Mouse (Mus musculus) MEL (cell line): ENCODE data around the gene Mrpl27. TPM values are rescaled to one million over a fixed set of nuclear protein-coding genes. Genes with fewer than 3 reads are reported as not detected.
"Not testable (repeated sequence)": the region's sequence is repeated elsewhere in the genome, so short reads cannot be mapped to it uniquely, and the experiment has no call there.

Experiments used
- DNase-seq: peaks from one replicate; pipeline ENCODE4 v3.0.0; 2011; ENCODE audit warnings: low read depth, low spot score
- H3K27ac ChIP-seq: 2 replicates; pipeline ENCODE4 v1.5.1; 2012; ENCODE audit warnings: low read depth, mild to moderate bottlenecking, control low read depth, low read length, moderate library complexity; ENCODE audit not compliant: control insufficient read depth
- H3K27me3 ChIP-seq, 2 experiments: fragments of 150-350 bp in 1 of 2; sonication (generic) in 1 of 2; 2 replicates each; pipeline ENCODE4 v1.6.1; 2012; ENCODE audit warnings: low read length in 2 of 2, mild to moderate bottlenecking in 2 of 2, improper control_type of control experiment in 1 of 2, moderate library complexity in 1 of 2; ENCODE audit not compliant: insufficient read depth in 2 of 2, control insufficient read depth in 1 of 2
- H3K36me3 ChIP-seq, 2 experiments: 2 replicates each; pipeline ENCODE4 v1.6.1; 2012 to 2014; ENCODE audit warnings: low read length in 2 of 2, improper control_type of control experiment in 1 of 2, inconsistent platforms in 1 of 2, mild to moderate bottlenecking in 1 of 2; ENCODE audit not compliant: insufficient read depth in 2 of 2, control insufficient read depth in 1 of 2
- H3K4me1 ChIP-seq, 2 experiments: fragments of 150-350 bp in 1 of 2; sonication (generic) in 1 of 2; 2 replicates each; pipeline ENCODE4 v1.6.1; 2012; ENCODE audit warnings: low read length in 2 of 2, improper control_type of control experiment in 1 of 2, mild to moderate bottlenecking in 1 of 2; ENCODE audit not compliant: insufficient read depth in 2 of 2, control insufficient read depth in 1 of 2
- H3K4me3 ChIP-seq, 2 experiments: fragments of 150-350 bp in 1 of 2; sonication (generic) in 1 of 2; 2 replicates each; pipeline ENCODE4 v1.5.1; 2012; ENCODE audit warnings: low read depth in 2 of 2, low read length in 2 of 2, mild to moderate bottlenecking in 2 of 2, moderate library complexity in 2 of 2, control low read depth in 1 of 2, improper control_type of control experiment in 1 of 2; ENCODE audit not compliant: control insufficient read depth in 1 of 2, insufficient read depth in 1 of 2
- H3K79me2 ChIP-seq: 2 replicates; pipeline ENCODE4 v1.6.1; 2012; ENCODE audit warnings: mild to moderate bottlenecking, low read length, moderate library complexity; ENCODE audit not compliant: control insufficient read depth, poor library complexity, insufficient read depth
- H3K9ac ChIP-seq: 2 replicates; pipeline ENCODE4 v1.6.1; 2012; ENCODE audit warnings: low read depth, mild to moderate bottlenecking, control low read depth, low read length, moderate library complexity; ENCODE audit not compliant: control insufficient read depth, poor library complexity, severe bottlenecking
- H3K9me3 ChIP-seq: fragments of 150-350 bp; sonication (generic); replicated peaks from 2 replicates; pipeline ENCODE4 v1.6.1; 2012; ENCODE audit warnings: mild to moderate bottlenecking, low read length, improper control_type of control experiment, moderate library complexity; ENCODE audit not compliant: insufficient read depth
- E2F4 ChIP-seq: IDR thresholded peaks from 2 replicates; pipeline ENCODE4 v1.6.1; 2011; ENCODE audit warnings: low read depth, low read length, improper control_type of control experiment, borderline replicate concordance
- ELF1 ChIP-seq: IDR thresholded peaks from 2 replicates; pipeline ENCODE4 v1.6.1; 2014; ENCODE audit warnings: low read depth, mild to moderate bottlenecking, inconsistent platforms, low read length, improper control_type of control experiment, moderate library complexity
- HCFC1 ChIP-seq: IDR thresholded peaks from 2 replicates; pipeline ENCODE4 v1.6.1; 2012; ENCODE audit warnings: low read depth, mild to moderate bottlenecking, inconsistent platforms, low read length, improper control_type of control experiment, moderate library complexity
- KAT2A ChIP-seq: conservative IDR thresholded peaks from 2 replicates; pipeline ENCODE4 v1.6.1; 2012; ENCODE audit warnings: low read depth, low read length, improper control_type of control experiment, inconsistent platforms
- MXI1 ChIP-seq: IDR thresholded peaks from 2 replicates; pipeline ENCODE4 v1.6.1; 2011; ENCODE audit warnings: mild to moderate bottlenecking, low read depth, low read length, improper control_type of control experiment
- MYB ChIP-seq: IDR thresholded peaks from 2 replicates; pipeline ENCODE4 v1.6.1; 2011; ENCODE audit warnings: mild to moderate bottlenecking, low read depth, low read length, improper control_type of control experiment
- MYC ChIP-seq: IDR thresholded peaks from 2 replicates; pipeline ENCODE4 v1.6.1; 2011; ENCODE audit warnings: low read depth, mild to moderate bottlenecking, low read length, improper control_type of control experiment, moderate library complexity
- NELFE ChIP-seq: IDR thresholded peaks from 2 replicates; pipeline ENCODE4 v1.6.1; 2011; ENCODE audit warnings: low read depth, low read length, improper control_type of control experiment
- POLR2A ChIP-seq, 2 experiments: IDR thresholded peaks; 2 replicates each; pipeline ENCODE4 v1.6.1; 2011 to 2012; ENCODE audit warnings: low read length in 2 of 2, mild to moderate bottlenecking in 2 of 2, control low read depth in 1 of 2, improper control_type of control experiment in 1 of 2, low read depth in 1 of 2, moderate library complexity in 1 of 2; ENCODE audit not compliant: control insufficient read depth in 1 of 2, insufficient read depth in 1 of 2, poor library complexity in 1 of 2
- POLR2AphosphoS2 ChIP-seq: IDR thresholded peaks from 2 replicates; pipeline ENCODE4 v1.6.1; 2011; ENCODE audit warnings: low read length, improper control_type of control experiment
- POLR2AphosphoS5 ChIP-seq: IDR thresholded peaks from 2 replicates; pipeline ENCODE4 v1.6.1; 2012; ENCODE audit warnings: low read depth, borderline replicate concordance, mild to moderate bottlenecking, inconsistent platforms, low read length, moderate library complexity, mixed read lengths
- RAD21 ChIP-seq: IDR thresholded peaks from 2 replicates; pipeline ENCODE4 v1.6.1; 2011; ENCODE audit warnings: mild to moderate bottlenecking, low read depth, low read length, improper control_type of control experiment
- SIN3A ChIP-seq: IDR thresholded peaks from 2 replicates; pipeline ENCODE4 v1.6.1; 2012; ENCODE audit warnings: low read length, improper control_type of control experiment, inconsistent platforms
- TAL1 ChIP-seq: IDR thresholded peaks from 2 replicates; pipeline ENCODE4 v1.6.1; 2012; ENCODE audit warnings: mild to moderate bottlenecking, inconsistent platforms, low read length, moderate library complexity, mixed read lengths
- TCF12 ChIP-seq: IDR thresholded peaks from 2 replicates; pipeline ENCODE4 v1.6.1; 2014; ENCODE audit warnings: low read depth, mild to moderate bottlenecking, inconsistent platforms, low read length, improper control_type of control experiment, moderate library complexity
- USF2 ChIP-seq, 2 experiments: IDR thresholded peaks; 2 replicates each; pipeline ENCODE4 v1.6.1; 2011 to 2012; ENCODE audit warnings: improper control_type of control experiment in 2 of 2, low read length in 2 of 2, borderline replicate concordance in 1 of 2, inconsistent platforms in 1 of 2, low read depth in 1 of 2, mild to moderate bottlenecking in 1 of 2; ENCODE audit not compliant: insufficient read depth in 1 of 2
- ZKSCAN1 ChIP-seq: IDR thresholded peaks from 2 replicates; pipeline ENCODE4 v1.6.1; 2012; ENCODE audit warnings: low read depth, mild to moderate bottlenecking, inconsistent platforms, low read length, improper control_type of control experiment, moderate library complexity
- ZMIZ1 ChIP-seq: IDR thresholded peaks from 2 replicates; pipeline ENCODE4 v1.6.1; 2012; ENCODE audit warnings: low read depth, mild to moderate bottlenecking, inconsistent platforms, low read length, improper control_type of control experiment, moderate library complexity
- ZNF384 ChIP-seq: IDR thresholded peaks from 2 replicates; pipeline ENCODE4 v1.6.1; 2012; ENCODE audit warnings: low read depth, mild to moderate bottlenecking, inconsistent platforms, low read length, improper control_type of control experiment
- polyA plus RNA-seq, 2 experiments: library from polyadenylated mRNA; stranded (reverse) in 1 of 2; unstranded in 1 of 2; fragments of >175 nt in 1 of 2; fragments of >200 nt in 1 of 2; gene quantifications; 2 replicates each; pipeline versions ENCODE4 v1.2.1 to v1.2.4; 2012; ENCODE audit warnings: low replicate concordance in 2 of 2, low read depth in 1 of 2; ENCODE audit not compliant: insufficient read length in 2 of 2, insufficient read depth in 1 of 2, missing spikeins in 1 of 2
- total RNA-seq: library from RNA; depleted of rRNA; stranded (reverse); fragments of 300-350 nt; gene quantifications from 2 replicates; pipeline ENCODE4 v1.2.3, GENCODE M21; 2012

The Mrpl27 gene
- total and polyA plus RNA-seq, 3 experiments = 102 to 129 TPM; not detected in 1

DNA sequence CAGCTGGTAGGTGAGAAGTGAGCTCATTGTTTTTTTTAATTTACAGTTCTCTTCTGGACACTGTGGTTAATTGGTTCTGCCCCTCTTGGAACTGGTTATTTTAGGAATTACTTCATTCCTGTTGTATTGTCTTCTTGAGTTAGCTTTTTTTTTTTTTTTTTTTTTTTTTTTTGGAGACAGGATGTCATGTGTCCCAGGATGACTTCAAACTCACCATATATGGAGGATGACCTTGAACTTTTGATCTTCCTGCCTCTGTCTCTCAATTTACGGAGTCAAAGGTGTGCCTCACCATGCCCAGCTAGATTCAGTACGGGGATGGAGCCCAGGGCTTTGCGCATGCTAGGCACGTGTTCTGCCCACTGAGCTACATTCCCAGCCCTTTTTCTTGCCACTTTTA is 28.1 kb downstream of the Mrpl27 start:
- DNase-seq = no peak
- peaks cover 3% of the 10 kb centered on the region; the same call in 1 of the 2 replicates for H3K79me2 ChIP-seq
- H3K27ac ChIP-seq = no peak overlapping the region
- H3K9ac ChIP-seq = no peak overlapping the region
- H3K36me3 ChIP-seq = no peaks in the 10 kb centered on the region; a peak in 1 of 4 replicates
- H3K27me3 ChIP-seq = peaks cover 6 to 12% of the 10 kb centered on the region in 2 experiments
- H3K9me3 ChIP-seq = no peaks in the 10 kb centered on the region
- no peak overlapping the region for H3K4me3 ChIP-seq
- no peaks in the 10 kb centered on the region; a peak in 2 of 4 replicates for H3K4me1 ChIP-seq
- TF ChIP-seq ZNF384 = peak; percentile 40; the same call in 1 of the 2 replicates
- no peak for TF ChIP-seq ZMIZ1

DNA sequence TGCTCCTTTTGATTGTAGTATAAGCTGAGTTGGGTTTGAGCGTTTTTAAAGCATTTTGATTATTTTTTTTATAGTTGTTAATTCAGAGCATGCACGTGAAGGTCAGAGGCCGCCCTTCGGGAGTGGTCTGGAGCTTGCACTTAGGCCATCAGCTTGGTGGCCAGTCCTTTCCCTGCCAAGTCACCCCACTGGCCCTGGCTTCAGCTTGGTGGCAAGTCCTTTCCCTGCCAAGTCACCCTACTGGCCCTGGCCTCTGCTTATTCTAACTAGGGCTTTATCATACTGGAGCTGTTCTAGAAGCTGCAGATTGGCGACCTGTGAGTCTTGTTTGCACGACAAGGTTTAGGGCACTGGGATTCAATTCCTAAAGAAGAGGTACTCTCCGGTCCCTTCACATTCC is 28.9 kb downstream of the Mrpl27 start:
- H3K9me3 ChIP-seq = no peaks in the 10 kb centered on the region
- no peaks in the 10 kb centered on the region; a peak in 1 of 4 replicates for H3K36me3 ChIP-seq
- DNase-seq = no peak
- H3K79me2 ChIP-seq = no peaks in the 10 kb centered on the region; the same call in 1 of the 2 replicates
- no peak overlapping the region for H3K27ac ChIP-seq
- no peak for TF ChIP-seq ELF1
- H3K9ac ChIP-seq = no peak overlapping the region
- no peaks in the 10 kb centered on the region; a peak in 2 of 4 replicates for H3K4me1 ChIP-seq
- no peak overlapping the region for H3K4me3 ChIP-seq
- peaks cover 9 to 13% of the 10 kb centered on the region in 2 experiments for H3K27me3 ChIP-seq

DNA sequence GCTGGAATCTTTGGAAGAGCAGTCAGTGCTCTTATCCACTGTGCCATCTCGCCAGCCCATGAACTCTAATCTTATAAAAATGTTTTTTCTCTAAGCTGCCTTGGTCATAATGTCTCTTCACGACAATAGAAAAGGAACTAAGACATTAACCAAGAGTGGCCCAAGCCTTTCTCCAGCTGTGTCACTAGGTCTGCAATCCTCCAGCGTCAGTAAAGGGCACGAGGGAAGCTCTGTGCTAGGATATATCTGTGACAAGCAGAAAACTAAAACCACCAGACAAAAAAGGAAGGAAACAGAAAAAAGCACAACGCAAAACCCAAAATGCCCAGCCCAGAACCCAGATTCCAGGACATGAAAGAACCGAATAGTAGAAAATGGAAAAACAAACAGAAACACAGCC is 33.6 kb downstream of the Mrpl27 start:
- Histone ChIP-seq H3K9ac (no peak overlapping the region), H3K27ac (no peak overlapping the region), H3K27me3 (peaks cover 9 to 12% of the 10 kb centered on the region in 2 experiments), H3K4me3 (no peak overlapping the region), H3K79me2 (no peaks in the 10 kb centered on the region), H3K4me1 (no peaks in the 10 kb centered on the region), H3K36me3 (no peaks in the 10 kb centered on the region), H3K9me3 (no peaks in the 10 kb centered on the region)
- no peak for DNase-seq
- TF ChIP-seq MYB (no peak), TCF12 (no peak), E2F4 (no peak), RAD21 (no peak), ZKSCAN1 (no peak), ZNF384 (no peak), POLR2AphosphoS5 (no peak), HCFC1 (no peak), KAT2A (no peak), SIN3A (no peak), POLR2AphosphoS2 (no peak), POLR2A (IDR thresholded peaks at IDR 0.05; ENCODE audit: control insufficient read depth in 1 of 2, insufficient read depth in 1 of 2, low read depth in 1 of 2, low read length in 2 of 2, poor library complexity in 1 of 2) (no peak), NELFE (no peak), MXI1 (no peak), TAL1 (no peak), USF2 (IDR thresholded peaks at IDR 0.05; ENCODE audit: borderline replicate concordance in 1 of 2, insufficient read depth in 1 of 2, low read depth in 1 of 2, low read length in 2 of 2) (no peak), MYC (no peak)

DNA sequence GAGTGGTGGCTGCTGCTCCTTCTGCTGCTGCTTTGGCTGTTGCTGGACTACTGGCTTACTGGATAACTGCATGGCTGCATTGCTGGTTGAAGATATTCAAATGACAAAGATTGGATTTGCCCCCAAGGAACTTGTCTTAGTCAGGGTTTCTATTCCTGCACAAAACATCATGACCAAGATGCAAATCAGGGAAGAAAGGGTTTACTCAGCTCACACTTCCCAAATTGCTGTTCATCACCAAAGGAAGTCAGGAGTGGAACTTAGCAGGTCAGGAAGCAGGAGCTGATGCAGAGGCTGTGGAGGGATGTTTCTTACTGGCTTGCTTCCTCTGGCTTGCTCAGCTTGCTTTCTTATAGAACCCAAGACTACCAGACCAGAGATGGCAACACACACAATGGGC is 38.9 kb downstream of the Mrpl27 start:
- H3K4me1 ChIP-seq, H3K36me3 ChIP-seq, H3K27ac ChIP-seq, H3K4me3 ChIP-seq, H3K9ac ChIP-seq, DNase-seq, H3K9me3 ChIP-seq, H3K79me2 ChIP-seq: not testable (repeated sequence)
- H3K27me3 ChIP-seq = peaks cover 19 to 21% of the 10 kb centered on the region in 2 experiments
